Mouse (Mus musculus): ENCODE data around the gene Gna12. TPM values are rescaled to one million over a fixed set of nuclear protein-coding genes. Genes with fewer than 3 reads are reported as not detected.

Gene Gna12
- total and polyA plus RNA-seq, 2 experiments = 43.1 to 85.1 TPM

DNA sequence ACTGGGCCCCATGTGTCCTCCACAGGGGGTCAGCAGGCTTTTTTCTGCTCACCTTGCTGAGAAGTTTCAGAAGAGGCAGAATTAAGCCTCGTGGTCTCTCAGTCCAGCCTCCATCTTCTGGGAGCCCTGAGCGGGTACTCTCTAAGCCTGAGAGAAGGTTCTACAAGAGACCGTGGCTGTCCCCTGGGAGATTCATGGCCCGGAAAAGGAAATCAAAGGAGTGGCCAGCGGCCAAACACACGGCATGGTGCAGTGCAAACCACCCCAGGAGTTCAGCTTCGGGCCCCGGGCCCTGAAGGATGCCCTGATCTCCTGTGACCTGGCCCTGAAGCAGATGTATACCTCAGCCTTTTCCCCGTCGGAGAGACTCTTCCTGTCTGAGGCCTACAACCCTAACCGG, 89.2 kb downstream of the Gna12 start:
- DNase-seq (ENCODE audit: extremely low read depth, low read depth, low spot score) = no peak
- WGBS = 83% methylated on average over 11 of the region's 11 CpGs
- H3K4me3 ChIP-seq (ENCODE audit: insufficient read depth, low read depth, low read length) = no peak overlapping the region
- H3K9ac ChIP-seq (ENCODE audit: low read depth, low read length) = no peak overlapping the region
- TF ChIP-seq POLR2A (IDR thresholded peaks at IDR 0.05; ENCODE audit: extremely low read depth, insufficient read depth, low read length) (no peak), CTCF (IDR thresholded peaks at IDR 0.05; ENCODE audit: low read depth, low read length) (no peak)
- H3K36me3 ChIP-seq (ENCODE audit: control insufficient read depth, insufficient read depth, low read length) = no peaks in the 10 kb centered on the region
- H3K27ac ChIP-seq (replicated peaks; ENCODE audit: insufficient read depth, low read depth, low read length) = no peak overlapping the region
- H3K27me3 ChIP-seq (ENCODE audit: control insufficient read depth, insufficient read depth, low read length) = peaks cover 2% of the 10 kb centered on the region; the same call in 1 of the 2 replicates
- H3K79me2 ChIP-seq (ENCODE audit: control insufficient read depth, insufficient read depth, low read length) = no peaks in the 10 kb centered on the region
- H3K4me1 ChIP-seq (ENCODE audit: control insufficient read depth, insufficient read depth, low read length) = no peaks in the 10 kb centered on the region

GRCm38 (mm10) chr5:140739813-140740212, 90.4 kb downstream of the Gna12 start:
- no peak for DNase-seq (ENCODE audit: extremely low read depth, low read depth, low spot score)
- Histone ChIP-seq H3K27ac (replicated peaks; ENCODE audit: insufficient read depth, low read depth, low read length) (no peak overlapping the region), H3K36me3 (ENCODE audit: control insufficient read depth, insufficient read depth, low read length) (no peaks in the 10 kb centered on the region), H3K79me2 (ENCODE audit: control insufficient read depth, insufficient read depth, low read length) (no peaks in the 10 kb centered on the region), H3K4me1 (ENCODE audit: control insufficient read depth, insufficient read depth, low read length) (no peaks in the 10 kb centered on the region), H3K4me3 (ENCODE audit: insufficient read depth, low read depth, low read length) (no peak overlapping the region), H3K27me3 (ENCODE audit: control insufficient read depth, insufficient read depth, low read length) (peaks cover 9% of the 10 kb centered on the region; the same call in 1 of the 2 replicates), H3K9ac (ENCODE audit: low read depth, low read length) (no peak overlapping the region)
- TF ChIP-seq CTCF (IDR thresholded peaks at IDR 0.05; ENCODE audit: low read depth, low read length) (no peak), POLR2A (IDR thresholded peaks at IDR 0.05; ENCODE audit: extremely low read depth, insufficient read depth, low read length) (no peak)
- 88% methylated on average over 12 of the region's 12 CpGs for WGBS

- no peak for TF ChIP-seq CTCF (IDR thresholded peaks at IDR 0.05; ENCODE audit: low read depth, low read length)
- TF ChIP-seq POLR2A (IDR thresholded peaks at IDR 0.05; ENCODE audit: extremely low read depth, insufficient read depth, low read length) = no peak
- Histone ChIP-seq H3K27ac (replicated peaks; ENCODE audit: insufficient read depth, low read depth, low read length) (no peak overlapping the region), H3K9ac (ENCODE audit: low read depth, low read length) (no peak overlapping the region), H3K27me3 (ENCODE audit: control insufficient read depth, insufficient read depth, low read length) (peaks cover 9% of the 10 kb centered on the region; the same call in 1 of the 2 replicates), H3K4me3 (ENCODE audit: insufficient read depth, low read depth, low read length) (no peak overlapping the region), H3K36me3 (ENCODE audit: control insufficient read depth, insufficient read depth, low read length) (no peaks in the 10 kb centered on the region), H3K4me1 (ENCODE audit: control insufficient read depth, insufficient read depth, low read length) (no peaks in the 10 kb centered on the region), H3K79me2 (ENCODE audit: control insufficient read depth, insufficient read depth, low read length) (no peaks in the 10 kb centered on the region)
- no peak for DNase-seq (ENCODE audit: extremely low read depth, low read depth, low spot score)
- WGBS = 17% methylated on average over 13 of the region's 13 CpGs
Measured at GRCm38 (mm10) chr5:140736166-140736565, 94.1 kb downstream of the Gna12 start.

GRCm38 (mm10) chr5:140735297-140735696, 94.9 kb downstream of the Gna12 start:
- no peak for DNase-seq (ENCODE audit: extremely low read depth, low read depth, low spot score)
- Histone ChIP-seq H3K4me3 (ENCODE audit: insufficient read depth, low read depth, low read length) (peak overlapping the region; percentile 37; the same call in 1 of the 2 replicates), H3K4me1 (ENCODE audit: control insufficient read depth, insufficient read depth, low read length) (no peaks in the 10 kb centered on the region), H3K79me2 (ENCODE audit: control insufficient read depth, insufficient read depth, low read length) (no peaks in the 10 kb centered on the region), H3K36me3 (ENCODE audit: control insufficient read depth, insufficient read depth, low read length) (no peaks in the 10 kb centered on the region), H3K27ac (replicated peaks; ENCODE audit: insufficient read depth, low read depth, low read length) (no peak overlapping the region), H3K27me3 (ENCODE audit: control insufficient read depth, insufficient read depth, low read length) (peaks cover 9% of the 10 kb centered on the region; the same call in 1 of the 2 replicates), H3K9ac (ENCODE audit: low read depth, low read length) (no peak overlapping the region)
- 2% methylated on average over 22 of the region's 22 CpGs for WGBS
- TF ChIP-seq POLR2A (IDR thresholded peaks at IDR 0.05; ENCODE audit: extremely low read depth, insufficient read depth, low read length) = no peak
- TF ChIP-seq CTCF (IDR thresholded peaks at IDR 0.05; ENCODE audit: low read depth, low read length) = no peak

DNA sequence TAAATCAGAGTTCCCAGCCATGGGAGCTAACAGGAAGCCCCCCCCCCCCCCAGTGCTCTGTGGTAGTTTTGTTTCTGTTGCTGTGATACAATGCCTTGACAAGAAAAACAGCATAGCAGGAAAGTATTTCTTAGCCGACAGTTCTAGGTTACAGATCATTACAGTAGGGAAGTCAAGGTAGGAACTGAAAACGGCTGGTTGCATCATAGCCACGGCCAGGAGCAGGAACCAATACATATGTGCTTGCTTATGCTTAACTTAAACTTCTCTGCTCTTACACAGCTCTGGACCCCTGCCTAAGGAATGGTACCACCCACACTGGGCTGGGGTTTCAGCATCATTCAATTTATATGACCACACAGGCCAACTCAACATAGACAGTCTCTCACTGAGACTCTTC, 96.9 kb downstream of the Gna12 start:
- Histone ChIP-seq H3K4me3 (ENCODE audit: insufficient read depth, low read depth, low read length) (no peak overlapping the region), H3K27me3 (ENCODE audit: control insufficient read depth, insufficient read depth, low read length) (peaks cover 9% of the 10 kb centered on the region; the same call in 1 of the 2 replicates), H3K27ac (replicated peaks; ENCODE audit: insufficient read depth, low read depth, low read length) (no peak overlapping the region), H3K9ac (ENCODE audit: low read depth, low read length) (no peak overlapping the region), H3K4me1 (ENCODE audit: control insufficient read depth, insufficient read depth, low read length) (no peaks in the 10 kb centered on the region), H3K79me2 (ENCODE audit: control insufficient read depth, insufficient read depth, low read length) (no peaks in the 10 kb centered on the region), H3K36me3 (ENCODE audit: control insufficient read depth, insufficient read depth, low read length) (no peaks in the 10 kb centered on the region)
- 66% methylated on average over 3 of the region's 3 CpGs for WGBS
- TF ChIP-seq POLR2A (IDR thresholded peaks at IDR 0.05; ENCODE audit: extremely low read depth, insufficient read depth, low read length) (no peak), CTCF (IDR thresholded peaks at IDR 0.05; ENCODE audit: low read depth, low read length) (no peak)
- DNase-seq (ENCODE audit: extremely low read depth, low read depth, low spot score) = peak; percentile 23

DNA sequence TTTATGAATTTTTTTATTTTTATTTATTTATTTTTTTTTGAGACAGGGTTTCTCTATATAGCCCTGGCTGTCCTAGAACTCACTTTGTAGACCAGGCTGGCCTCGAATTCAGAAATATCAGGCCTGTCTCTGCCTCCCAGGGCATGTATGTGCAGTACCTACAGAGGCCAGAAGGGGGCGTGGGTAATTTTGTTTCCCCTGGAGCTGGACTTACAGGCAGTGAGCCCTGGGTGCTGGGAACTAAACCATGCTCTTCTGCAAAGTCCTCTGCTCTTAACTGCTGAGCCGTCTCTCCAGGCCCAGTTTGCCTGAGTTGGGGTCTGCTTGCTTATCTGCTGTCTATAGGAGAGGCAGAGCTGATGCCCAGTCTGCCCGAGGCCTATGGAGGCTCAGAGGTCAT, 98.0 kb downstream of the Gna12 start:
- H3K4me1 ChIP-seq (ENCODE audit: control insufficient read depth, insufficient read depth, low read length) = no peaks in the 10 kb centered on the region
- H3K9ac ChIP-seq (ENCODE audit: low read depth, low read length) = no peak overlapping the region
- TF ChIP-seq POLR2A (IDR thresholded peaks at IDR 0.05; ENCODE audit: extremely low read depth, insufficient read depth, low read length) = no peak
- TF ChIP-seq CTCF (IDR thresholded peaks at IDR 0.05; ENCODE audit: low read depth, low read length) = peak; percentile 49
- H3K4me3 ChIP-seq (ENCODE audit: insufficient read depth, low read depth, low read length) = no peak overlapping the region
- H3K27me3 ChIP-seq (ENCODE audit: control insufficient read depth, insufficient read depth, low read length) = peaks cover 9% of the 10 kb centered on the region; the same call in 1 of the 2 replicates
- WGBS = 66% methylated on average over 4 of the region's 4 CpGs
- no peaks in the 10 kb centered on the region for H3K36me3 ChIP-seq (ENCODE audit: control insufficient read depth, insufficient read depth, low read length)
- no peak overlapping the region for H3K27ac ChIP-seq (replicated peaks; ENCODE audit: insufficient read depth, low read depth, low read length)
- no peaks in the 10 kb centered on the region for H3K79me2 ChIP-seq (ENCODE audit: control insufficient read depth, insufficient read depth, low read length)
- DNase-seq (ENCODE audit: extremely low read depth, low read depth, low spot score) = no peak

Measured in liver, adult 2 months (tissue).